Mouse (Mus musculus) CH12.LX (cell line): ENCODE results near the gene Gm13199.

Source experiments
- BHLHE40 ChIP-seq: IDR thresholded peaks from 2 replicates; pipeline ENCODE4 v1.6.1; 2011; ENCODE audit warnings: mild to moderate bottlenecking, low read depth, low read length, improper control_type of control experiment
- EP300 ChIP-seq: IDR thresholded peaks from 2 replicates; pipeline ENCODE4 v1.6.1; 2011; ENCODE audit warnings: low read length, improper control_type of control experiment
- ETS1 ChIP-seq: conservative IDR thresholded peaks from 2 replicates; pipeline ENCODE4 v1.6.1; 2012; ENCODE audit warnings: low read depth, mild to moderate bottlenecking, inconsistent platforms, low read length, improper control_type of control experiment, moderate library complexity
- MAFK ChIP-seq: IDR thresholded peaks from 2 replicates; pipeline ENCODE4 v1.6.1; 2011; ENCODE audit warnings: low read length, improper control_type of control experiment; ENCODE audit not compliant: insufficient replicate concordance
- MAX ChIP-seq: IDR thresholded peaks from 2 replicates; pipeline ENCODE4 v1.6.1; 2011; ENCODE audit warnings: low read length, improper control_type of control experiment
- POLR2A ChIP-seq: IDR thresholded peaks from 2 replicates; pipeline ENCODE4 v1.6.1; 2011; ENCODE audit warnings: low read depth, mild to moderate bottlenecking, improper control_type of control experiment, low read length
- TBP ChIP-seq: conservative IDR thresholded peaks from 2 replicates; pipeline ENCODE4 v1.6.1; 2011; ENCODE audit warnings: low read depth, low read length, improper control_type of control experiment
- UBTF ChIP-seq: IDR thresholded peaks from 2 replicates; pipeline ENCODE4 v1.6.1; 2012; ENCODE audit warnings: low read depth, mild to moderate bottlenecking, inconsistent platforms, low read length, improper control_type of control experiment, moderate library complexity
- USF2 ChIP-seq: conservative IDR thresholded peaks from 2 replicates; pipeline ENCODE4 v1.6.1; 2011; ENCODE audit warnings: low read depth, low read length, improper control_type of control experiment

DNA sequence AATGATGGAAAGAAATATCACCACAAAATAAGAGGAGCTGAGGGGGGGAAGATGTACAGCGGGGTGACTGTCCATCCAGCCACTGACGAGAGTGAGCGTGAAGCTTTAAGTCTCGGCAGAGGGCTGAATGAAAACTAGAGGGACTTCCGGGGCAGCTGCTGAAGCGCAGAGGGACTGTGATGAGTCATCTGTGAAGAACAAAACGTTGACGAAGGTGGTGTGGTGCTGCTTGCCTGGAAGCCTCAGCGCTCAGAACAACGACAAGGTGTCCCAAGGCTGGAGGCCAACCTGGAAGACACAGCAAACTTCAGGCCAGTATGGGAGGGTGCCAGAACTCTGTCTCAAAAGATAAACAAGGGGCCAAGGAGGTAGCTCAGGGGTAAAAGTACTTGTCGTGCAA is 21.9 kb downstream of the Gm13199 start:
- TF ChIP-seq UBTF (no peak), TBP (peak; percentile 80), EP300 (peak; percentile 76), USF2 (no peak), MAX (peak; percentile 43; the same call in 1 of the 2 replicates), ETS1 (peak; percentile 42; the same call in 1 of the 2 replicates), BHLHE40 (no peak), MAFK (no peak), POLR2A (peak; percentile 73)
